Mouse (Mus musculus) c-Kit-negative CD71-positive TER-119-positive erythroid progenitor cells, embryonic 14.5 days (primary cell): ENCODE measurements at regions not wholly inside any gene's neighbourhood (a gene's known extent, or its start where the extent isn't known, plus 50 kb on each side); places are given as distances from the start of the nearest gene placed in this dataset.

ENCODE experiments used
- DNase-seq: peaks from one replicate; pipeline ENCODE4 v3.0.0-alpha.2; 2013; ENCODE audit warnings: low read depth, low spot score

DNA sequence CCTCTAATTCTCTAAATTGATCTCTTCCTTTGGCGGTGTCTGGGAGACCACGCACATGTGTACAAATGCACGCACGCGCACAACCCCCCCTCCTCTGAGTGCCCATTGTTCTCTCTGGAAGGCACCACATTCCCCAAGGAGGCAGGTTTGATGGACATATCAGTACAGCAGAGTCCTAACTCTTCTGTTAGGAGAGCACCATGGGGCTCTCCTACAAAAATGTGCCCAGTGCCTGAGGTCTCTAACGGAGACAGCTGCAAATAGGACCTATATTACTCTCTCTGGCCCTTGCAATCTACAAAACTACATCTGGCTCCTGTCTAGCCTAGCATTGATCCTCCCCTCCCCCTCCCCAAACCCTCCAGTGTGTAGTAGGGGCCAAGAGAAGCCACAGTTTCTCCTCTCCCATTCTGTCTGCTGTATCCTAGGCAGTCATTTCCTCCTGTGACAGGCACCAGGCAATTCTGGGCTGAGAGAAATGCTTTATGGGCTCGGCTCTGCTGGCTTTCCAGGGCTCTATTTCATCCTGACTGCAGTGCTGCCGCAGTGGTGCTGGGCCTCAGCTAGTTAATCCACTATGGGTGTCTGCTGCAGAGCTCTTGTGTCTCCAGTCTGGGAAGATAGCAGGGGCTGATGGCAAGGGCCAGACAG, 340.6 kb downstream of the Rps24 start:
- no peak for DNase-seq

DNA sequence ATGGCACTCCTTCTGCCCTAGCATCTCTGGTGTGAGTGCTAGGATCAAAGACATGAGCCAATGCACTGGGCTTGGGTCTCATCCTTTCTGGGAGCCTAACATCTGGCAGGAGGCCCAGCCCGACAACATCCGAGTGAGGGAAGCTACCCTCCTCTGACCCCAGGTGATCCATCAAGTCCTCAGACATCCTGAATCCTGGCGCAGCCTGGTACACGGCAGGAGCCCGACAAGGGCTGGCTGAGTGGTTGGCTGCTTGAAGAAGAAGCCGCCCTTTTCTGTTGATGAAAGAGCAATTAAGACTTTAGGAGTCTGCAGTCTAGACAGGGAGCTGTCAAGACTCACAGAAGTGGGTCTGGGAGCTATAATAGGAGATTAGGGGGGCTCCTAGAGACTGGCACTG, 342.1 kb downstream of the Rps24 start:
- no peak for DNase-seq

DNA sequence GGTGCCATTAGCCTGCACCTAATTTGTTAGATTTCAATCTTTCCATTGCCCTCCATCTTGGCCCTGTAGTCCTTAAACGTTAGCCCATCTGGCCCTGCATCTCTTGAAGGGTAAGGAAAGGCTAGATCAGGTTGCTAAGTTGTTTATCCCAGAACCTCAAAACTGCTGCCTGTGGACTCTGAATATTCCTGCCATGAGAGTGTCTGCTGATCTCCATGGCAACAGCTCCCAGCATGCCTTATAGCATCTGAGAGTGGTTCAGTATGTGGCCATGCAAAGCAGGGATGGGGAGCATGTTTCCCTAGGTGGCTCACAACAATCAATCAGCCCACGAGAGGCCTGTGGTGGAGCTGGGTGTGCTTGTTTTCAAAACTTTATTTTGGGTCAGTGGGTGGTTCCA, 346.3 kb downstream of the Rps24 start:
- DNase-seq = no peak

DNA sequence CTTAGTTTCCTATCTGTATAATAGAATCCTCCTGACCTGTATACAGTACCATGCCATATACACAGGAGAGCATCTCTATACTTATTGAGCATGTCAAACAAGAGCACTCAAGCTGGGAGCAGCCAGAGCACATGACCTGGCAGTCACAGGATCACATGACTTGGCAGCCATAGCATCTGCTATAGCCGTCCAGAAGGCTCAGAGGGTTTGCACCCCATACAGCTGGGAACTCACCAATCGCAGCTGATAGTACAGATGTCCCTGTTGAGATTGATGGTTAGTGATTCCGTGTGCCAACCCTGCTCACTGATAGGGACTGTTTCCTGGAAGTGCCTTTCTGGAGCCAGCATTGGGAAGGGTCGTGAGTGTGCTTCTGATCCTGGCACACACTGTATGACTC, 351.3 kb downstream of the Rps24 start:
- DNase-seq = no peak

DNA sequence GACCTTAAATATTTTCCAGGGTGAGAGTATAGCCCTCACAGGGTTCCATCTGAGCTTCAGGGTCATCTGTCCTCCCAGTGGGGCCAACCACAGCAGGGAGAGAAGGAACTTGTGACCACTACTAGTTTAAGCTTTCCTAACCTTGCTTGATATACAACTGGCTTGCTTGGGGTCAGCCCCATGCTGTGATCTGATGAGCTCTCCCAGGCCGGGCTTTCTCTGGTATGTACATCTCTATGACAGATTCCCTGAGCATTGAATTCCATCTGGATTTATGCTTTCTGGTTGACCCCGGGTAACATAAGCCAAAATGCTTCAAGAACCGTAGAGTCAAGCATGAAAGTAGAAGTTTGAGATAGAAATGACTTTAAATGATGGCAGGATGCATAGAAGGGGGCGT, 352.1 kb downstream of the Rps24 start:
- DNase-seq = no peak

DNA sequence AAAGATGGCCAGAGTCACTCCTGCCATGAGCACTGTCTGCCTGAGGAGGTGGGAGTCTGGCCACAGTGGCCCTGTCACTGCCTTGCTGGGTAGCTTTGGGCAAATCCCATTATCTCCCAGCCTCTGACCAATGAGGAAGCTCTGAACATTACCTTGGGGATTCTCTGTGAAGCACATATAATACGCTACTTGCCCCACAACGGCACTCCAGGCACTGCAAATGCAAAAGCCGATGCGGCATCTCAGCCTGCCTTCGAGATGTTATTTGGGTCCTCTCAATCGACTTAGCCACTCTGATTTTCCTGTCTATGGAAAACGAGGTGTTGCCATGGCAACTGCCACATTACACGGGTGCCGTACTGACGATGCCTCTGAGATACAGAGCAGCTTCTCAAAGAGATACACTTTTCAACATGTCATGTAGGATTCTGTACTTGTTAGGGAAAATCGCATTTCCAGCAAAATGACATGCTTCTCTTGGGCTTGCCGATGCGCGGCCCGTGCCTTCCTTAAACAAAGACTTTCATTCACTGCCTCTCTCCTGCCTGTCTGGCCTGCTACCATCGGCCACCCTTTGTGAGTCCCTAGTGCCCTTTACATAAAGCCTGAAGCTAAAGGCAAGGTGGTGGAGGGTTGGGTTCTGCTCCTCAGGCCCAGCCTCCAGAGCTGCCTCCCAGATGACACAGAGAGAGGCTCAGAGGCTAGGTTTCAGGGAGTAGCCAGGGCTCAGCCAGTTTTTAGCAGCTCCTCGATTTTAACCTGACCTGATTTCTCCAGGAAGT, 355.0 kb downstream of the Rps24 start:
- DNase-seq = no peak

DNA sequence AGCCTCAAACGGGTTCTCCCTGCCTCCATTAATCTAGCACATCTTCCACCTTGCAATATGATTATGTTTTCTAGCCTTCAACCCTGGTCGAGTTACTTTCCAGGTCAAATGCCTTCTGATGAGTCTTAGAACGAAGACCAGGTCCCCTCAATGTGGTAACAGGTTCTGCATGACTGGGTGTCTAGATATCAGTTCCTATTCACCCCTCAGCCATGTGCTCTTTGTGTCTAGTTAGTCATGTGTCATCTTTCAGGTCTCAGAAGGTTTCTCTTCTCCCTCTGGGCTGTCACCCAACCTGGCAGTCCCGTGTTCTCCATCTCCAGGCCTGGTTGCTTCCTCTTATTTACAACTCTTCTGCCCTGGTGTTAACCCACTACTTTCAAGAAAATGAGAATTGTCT, 356.7 kb downstream of the Rps24 start:
- DNase-seq = no peak

DNA sequence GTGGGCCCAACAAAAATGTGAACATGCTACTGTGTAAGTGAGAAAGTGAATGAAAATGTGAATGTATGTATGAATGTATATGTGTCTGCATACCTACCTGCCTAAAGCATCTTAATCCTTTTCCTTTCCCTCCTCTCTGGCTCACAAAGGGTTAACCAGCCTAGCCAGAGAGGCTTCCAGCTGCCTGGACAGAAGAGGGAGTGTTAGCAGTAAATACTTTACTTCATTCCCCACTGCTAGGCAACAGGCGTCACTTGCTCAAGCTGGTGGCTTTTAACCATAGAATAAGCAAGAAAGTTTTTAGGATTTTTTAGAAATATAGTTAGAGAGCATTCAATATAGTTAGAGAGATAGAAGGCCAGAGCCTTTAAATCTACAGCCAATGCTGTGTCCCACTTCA, 363.6 kb downstream of the Rps24 start:
- DNase-seq = no peak

DNA sequence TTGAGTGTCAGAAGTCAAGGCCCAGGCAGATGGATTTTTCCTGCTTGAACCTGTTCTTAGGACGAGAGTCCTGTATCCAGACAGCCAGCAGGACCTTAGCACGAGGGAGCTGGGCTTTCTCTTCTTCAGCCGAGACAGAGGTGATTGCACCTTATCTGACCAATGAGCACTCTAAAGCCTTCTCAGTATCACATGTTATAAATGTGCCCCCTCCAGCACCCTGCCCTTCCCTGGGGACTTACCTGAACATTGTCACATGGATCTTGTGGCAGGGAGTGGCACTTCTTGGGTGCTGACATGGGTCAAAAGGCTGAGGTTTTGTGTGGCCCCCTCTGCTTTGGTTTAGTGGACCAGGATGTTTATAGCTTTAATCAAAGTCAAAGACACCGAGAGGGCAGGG, 367.5 kb downstream of the Rps24 start:
- no peak for DNase-seq

GRCm38 (mm10) chr14:24862171-24862570, 375.2 kb downstream of the Rps24 start:
- no peak for DNase-seq

GRCm38 (mm10) chr14:24862661-24863060, 375.7 kb downstream of the Rps24 start:
- no peak for DNase-seq

DNA sequence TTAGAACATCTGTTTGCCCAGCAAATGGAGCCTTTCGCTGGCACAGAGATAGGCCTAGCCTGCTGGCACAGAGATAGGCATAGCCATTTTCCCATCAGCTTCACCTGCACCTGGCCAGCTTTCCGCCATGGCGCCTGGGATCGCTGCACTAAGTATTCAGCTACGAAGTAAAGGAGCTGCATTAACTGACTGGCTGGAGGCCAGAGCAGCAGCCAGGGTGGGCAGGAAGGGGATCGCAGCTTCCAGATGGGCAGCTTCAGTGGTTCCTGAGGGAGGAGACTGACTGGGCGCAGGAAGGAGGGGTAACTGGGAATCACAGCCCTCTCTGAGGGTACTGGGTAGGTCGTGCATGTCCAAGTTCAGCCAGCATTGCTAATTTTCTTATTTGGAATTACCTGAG, 376.2 kb downstream of the Rps24 start:
- DNase-seq = no peak

- no peak for DNase-seq
These were observed 378.8 kb downstream of the Rps24 start for GRCm38 (mm10) chr14:24865579-24866230.

GRCm38 (mm10) chr14:24867816-24868215, 380.9 kb downstream of the Rps24 start:
- no peak for DNase-seq

DNA sequence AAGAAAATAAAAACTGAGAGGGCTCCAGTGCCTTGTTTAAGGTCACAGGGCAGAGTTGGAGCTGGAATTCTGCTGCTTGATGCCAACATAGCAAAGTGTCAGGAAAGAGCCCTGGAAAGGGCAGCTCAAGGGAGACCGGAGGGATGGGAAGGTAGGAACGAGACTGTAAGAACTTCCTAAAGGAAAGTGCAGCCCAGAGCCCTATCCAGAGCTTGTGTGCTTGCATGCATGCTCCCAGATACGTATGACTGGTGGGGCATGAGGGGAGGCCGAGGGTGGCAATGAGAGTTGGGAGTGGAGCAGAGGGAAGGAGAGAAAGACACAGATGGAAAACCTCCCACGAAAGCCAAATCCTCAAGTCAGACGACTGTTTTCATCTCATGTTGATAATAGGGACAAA, 381.8 kb downstream of the Rps24 start:
- no peak for DNase-seq

DNA sequence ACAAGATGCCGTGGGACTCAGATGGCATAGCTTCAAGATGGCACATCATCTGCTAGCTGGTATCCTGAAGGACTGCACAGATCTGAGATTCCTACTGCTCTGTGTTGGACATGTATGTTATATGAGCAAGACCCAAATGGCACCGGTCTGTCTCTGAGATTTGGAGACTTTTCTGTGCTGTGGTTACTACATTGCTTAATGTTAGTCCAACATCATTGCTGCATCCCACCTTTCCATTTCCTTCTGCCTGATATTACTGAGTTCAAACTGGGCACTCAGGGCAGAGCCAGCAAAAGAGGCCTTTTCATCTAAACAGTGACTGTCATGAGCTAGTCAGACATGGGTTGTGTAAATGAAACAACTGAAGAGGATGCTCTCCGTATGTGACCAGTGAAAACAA, 383.3 kb downstream of the Rps24 start:
- no peak for DNase-seq

DNA sequence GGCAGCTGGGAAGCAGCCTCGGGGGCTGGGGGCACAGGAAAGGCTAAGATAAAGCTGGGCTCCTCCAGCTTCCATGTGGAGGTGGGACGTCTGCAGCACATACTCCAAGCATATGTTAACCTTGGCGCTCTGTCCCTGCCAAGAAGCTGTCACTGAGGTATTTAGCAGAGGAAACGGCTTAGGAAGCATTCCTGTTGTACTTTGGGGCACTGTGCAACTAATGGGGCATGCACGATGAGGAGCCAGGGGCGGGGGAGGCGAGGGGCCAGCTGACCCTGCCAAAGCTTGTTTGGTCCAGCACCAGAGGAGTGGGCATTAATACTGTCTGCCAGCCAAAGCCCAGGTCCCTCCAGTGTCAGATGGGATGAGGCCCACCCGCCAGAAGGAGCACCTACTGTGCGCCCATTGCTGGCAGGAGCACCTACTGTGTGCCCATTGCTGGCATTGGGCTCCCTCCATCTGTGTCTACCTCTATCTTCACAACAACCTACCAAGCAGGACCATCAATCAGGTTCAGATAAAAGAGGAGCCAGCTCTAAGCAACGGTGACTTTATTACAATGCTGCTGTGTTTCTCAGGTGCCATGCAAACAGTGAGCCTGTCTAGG, 384.6 kb downstream of the Rps24 start:
- no peak for DNase-seq

- DNase-seq = no peak
These were observed 386.0 kb downstream of the Rps24 start for GRCm38 (mm10) chr14:24872931-24873330.

GRCm38 (mm10) chr14:24873406-24873805, 386.5 kb downstream of the Rps24 start:
- no peak for DNase-seq

DNA sequence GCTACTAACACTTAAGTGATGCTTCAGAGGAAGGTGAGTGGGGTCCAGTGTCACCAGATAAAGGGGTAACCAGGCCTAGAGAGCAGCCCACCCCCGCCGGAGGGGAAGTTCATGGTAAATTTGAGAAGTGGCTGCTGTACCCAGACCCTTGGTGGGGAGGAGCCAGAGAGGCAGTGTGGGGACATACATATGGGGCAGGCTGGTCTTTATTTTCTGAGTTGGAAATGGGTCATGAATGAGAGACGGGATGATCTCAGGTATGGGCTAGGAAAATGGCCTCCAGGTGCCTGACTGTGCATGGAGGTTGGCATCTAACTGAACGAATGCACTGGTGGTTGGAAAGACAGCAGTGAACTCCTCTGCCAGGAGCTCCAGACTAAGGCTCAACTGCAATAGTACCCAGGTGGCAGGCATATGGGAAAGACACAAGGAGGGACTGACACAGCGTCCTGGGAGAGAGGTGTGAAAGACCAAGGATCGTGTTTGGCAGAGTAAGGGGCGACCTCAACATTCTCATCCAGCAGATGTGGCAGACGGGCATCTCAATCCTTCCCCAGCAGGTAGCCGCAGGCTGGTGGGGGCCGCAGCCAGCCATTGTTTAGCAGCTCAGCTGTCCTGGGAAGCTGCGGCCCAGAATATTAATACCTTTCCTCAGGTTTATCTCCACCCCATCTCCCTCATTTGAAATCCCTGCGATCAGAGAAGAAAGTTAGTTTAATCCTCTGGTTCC, 387.7 kb downstream of the Rps24 start:
- no peak for DNase-seq

- no peak for DNase-seq
These were observed 388.2 kb downstream of the Rps24 start for GRCm38 (mm10) chr14:24875156-24875545.

DNA sequence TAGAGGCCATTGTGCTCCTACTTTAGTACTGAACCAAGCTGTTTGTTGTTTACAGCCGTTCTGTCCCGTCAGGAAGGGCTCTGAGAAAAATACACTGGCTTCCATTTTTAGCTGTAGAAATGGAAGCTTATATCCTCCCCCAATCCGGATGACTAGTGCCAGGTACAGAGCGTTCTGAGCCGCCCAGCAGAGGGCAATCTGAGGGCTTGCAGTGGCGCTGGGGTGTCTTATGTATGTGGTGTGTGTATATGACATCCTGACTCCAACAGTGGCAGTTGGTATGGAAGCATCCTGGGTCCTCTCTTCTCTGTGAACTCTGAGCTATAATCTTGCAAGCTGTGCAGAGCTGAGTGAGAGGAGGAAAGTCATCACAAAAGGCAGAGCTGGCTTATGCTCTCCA, 389.0 kb downstream of the Rps24 start:
- no peak for DNase-seq
